Mouse (Mus musculus) neutrophil, adult 5-6 weeks (primary cell): ENCODE data around the gene Esam. TPM values are rescaled to one million over a fixed set of nuclear protein-coding genes. Genes with fewer than 3 reads are reported as not detected.
A peak's percentile ranks its signal among the peaks of the same experiment; 100 is the strongest.

ENCODE experiments used
- ATAC-seq: fragments of 151-379, 151-347 bp; 2 replicates; pipeline ENCODE4 v1.8.0; 2017; ENCODE audit warnings: mild to moderate bottlenecking, moderate TSS enrichment; ENCODE audit not compliant: insufficient number of reproducible peaks, poor library complexity, low FRiP score, severe bottlenecking; ENCODE audit errors: extremely low read depth
- total RNA-seq: library from RNA; stranded (forward); fragments of 200-1000 nt; gene quantifications from 2 replicates; pipeline ENCODE4 v1.2.3, GENCODE M21; 2017

The Esam gene
- total RNA-seq, 1 experiment from 2014 or later: 1.9 TPM

GRCm38 (mm10) chr9:37528225-37528970, 520 bp downstream of the Esam start:
- ATAC-seq: no peak

- peak; percentile 53; the same call in 1 of the 2 replicates for ATAC-seq
Observed at GRCm38 (mm10) chr9:37530031-37530887, 2.4 kb downstream of the Esam start.

GRCm38 (mm10) chr9:37530888-37531705, 3.2 kb downstream of the Esam start:
- ATAC-seq: no peak

- ATAC-seq: no peak
Observed at GRCm38 (mm10) chr9:37536851-37537250, 9.0 kb downstream of the Esam start.

- ATAC-seq: no peak
Observed at GRCm38 (mm10) chr9:37537658-37538250, 9.9 kb downstream of the Esam start.

- no peak for ATAC-seq
Observed at GRCm38 (mm10) chr9:37539170-37540025, 11.5 kb downstream of the Esam start, which contains the start of gene Vsig2. Gene Vsig2 (plus strand): TSS chr9:37539255.

- no peak for ATAC-seq
Observed at GRCm38 (mm10) chr9:37540226-37540625, 12.3 kb downstream of the Esam start.

- no peak for ATAC-seq
Observed at GRCm38 (mm10) chr9:37540701-37541575, 13.1 kb downstream of the Esam start.

- ATAC-seq: no peak
Observed at GRCm38 (mm10) chr9:37541851-37542642, 14.2 kb downstream of the Esam start.

- no peak for ATAC-seq
Observed at GRCm38 (mm10) chr9:37543869-37544440, 16.1 kb downstream of the Esam start.

GRCm38 (mm10) chr9:37544447-37545165, 16.7 kb downstream of the Esam start:
- peak; percentile 28 for ATAC-seq

- no peak for ATAC-seq
Observed at GRCm38 (mm10) chr9:37545166-37545610, 17.3 kb downstream of the Esam start.

GRCm38 (mm10) chr9:37545847-37546452, 18.1 kb downstream of the Esam start:
- no peak for ATAC-seq

- no peak for ATAC-seq
Observed at GRCm38 (mm10) chr9:37546889-37547288, 19.0 kb downstream of the Esam start.

- no peak for ATAC-seq
Observed at GRCm38 (mm10) chr9:37550435-37550834, 22.6 kb downstream of the Esam start.
